ENCODE assay signal across 16 mouse cellular contexts in genomic region chr19:53217837-53218236, GRCm38 (mm10).
A peak's percentile ranks its signal among the peaks of the same experiment; 100 is the strongest.
DNase-seq lines count a peak whose midpoint lies in the region; ATAC-seq lines count a peak whose summit lies in the region.
"Had no signal": no experiment of that assay in that cellular context is flagged by ENCODE, and none has a peak within 500 bp of the region (broad histone marks: within the 10 kb centered on the region; RNA-seq: fewer than 3 reads in every experiment).

No protein-coding gene starts in this region.

- H3K36me3 ChIP-seq in heart, embryonic 15.5 days, result peaks cover 11% of the 10 kb centered on the region; the same call in 1 of the 2 replicates
- no peaks in the 10 kb centered on the region for H3K36me3 ChIP-seq in midbrain, embryonic 16.5 days (ENCODE audit: control insufficient read depth, insufficient read depth, low read length)
- H3K36me3 ChIP-seq: hindbrain, embryonic 12.5 days; midbrain, embryonic 12.5 days had no signal

- no peaks in the 10 kb centered on the region for H3K27me3 ChIP-seq in heart, embryonic 15.5 days
- H3K27me3 ChIP-seq in midbrain, embryonic 16.5 days (ENCODE audit: control insufficient read depth, insufficient read depth, low read depth, low read length), result no peaks in the 10 kb centered on the region
- H3K27me3 ChIP-seq: embryonic facial prominence, embryonic 15.5 days; forebrain, embryonic 13.5 days; hindbrain, embryonic 12.5 days; midbrain, embryonic 12.5 days had no signal

- H3K4me1 ChIP-seq in heart, embryonic 15.5 days (replicated peaks), result peaks cover 27% of the 10 kb centered on the region
- H3K4me1 ChIP-seq in midbrain, embryonic 16.5 days (ENCODE audit: control insufficient read depth, insufficient read depth, low read length), result no peaks in the 10 kb centered on the region
- H3K4me1 ChIP-seq: forebrain, embryonic 13.5 days; hindbrain, embryonic 12.5 days; midbrain, embryonic 12.5 days had no signal

- no peak for ATAC-seq in heart, embryonic 15.5 days (replicated peaks; ENCODE audit: insufficient number of reproducible peaks, insufficient read depth, low FRiP score, low read depth)
- ATAC-seq in midbrain, embryonic 16.5 days, result no peak
- ATAC-seq: forebrain, embryonic 13.5 days had no signal

- no peak overlapping the region for H3K4me2 ChIP-seq in heart, embryonic 15.5 days
- no peak overlapping the region for H3K4me2 ChIP-seq in midbrain, embryonic 16.5 days (ENCODE audit: low read length)
- H3K4me2 ChIP-seq: embryonic facial prominence, embryonic 15.5 days; forebrain, embryonic 13.5 days; hindbrain, embryonic 12.5 days; midbrain, embryonic 12.5 days had no signal

- H3K9me3 ChIP-seq in heart, embryonic 15.5 days (replicated peaks), result no peaks in the 10 kb centered on the region
- H3K9me3 ChIP-seq in midbrain, embryonic 16.5 days (replicated peaks; ENCODE audit: control insufficient read depth, low read length, poor library complexity, severe bottlenecking), result no peaks in the 10 kb centered on the region
- H3K9me3 ChIP-seq: embryonic facial prominence, embryonic 15.5 days; forebrain, embryonic 13.5 days; hindbrain, embryonic 12.5 days; midbrain, embryonic 12.5 days had no signal

- H3K27ac ChIP-seq in heart, embryonic 15.5 days, result peak overlapping the region; percentile 59
- H3K27ac ChIP-seq in midbrain, embryonic 16.5 days (ENCODE audit: low read length), result no peak overlapping the region
- H3K27ac ChIP-seq: embryonic facial prominence, embryonic 15.5 days; forebrain, embryonic 13.5 days; hindbrain, embryonic 12.5 days; macrophage; midbrain, embryonic 12.5 days had no signal

- no peak overlapping the region for H3K9ac ChIP-seq in heart, embryonic 15.5 days
- no peak overlapping the region for H3K9ac ChIP-seq in midbrain, embryonic 16.5 days (ENCODE audit: low read depth, low read length)
- H3K9ac ChIP-seq: embryonic facial prominence, embryonic 15.5 days; forebrain, embryonic 13.5 days; hindbrain, embryonic 12.5 days; midbrain, embryonic 12.5 days had no signal

- DNase-seq in heart, adult 18-20 months, result peak; percentile 49 to 59
- no peak for DNase-seq in heart, postnatal 4 days
- DNase-seq in kidney, adult 9 months, result peak; percentile 60
- DNase-seq in kidney, postnatal 4 days, result no peak
- DNase-seq in yolk sac, embryonic 10.5 days (ENCODE audit: low spot score), result no peak
- DNase-seq in lung, postnatal 14 days, result no peak
- DNase-seq: B cell, adult 2 months; cerebellum, adult 9-10 months; lung, adult 2 months had no signal

- WGBS in heart, embryonic 15.5 days, result 49% methylated on average over 8 of the region's 8 CpGs
- WGBS in midbrain, embryonic 16.5 days, result 87% methylated on average over 8 of the region's 8 CpGs

- no peak overlapping the region for H3K4me3 ChIP-seq in heart, embryonic 15.5 days
- no peak overlapping the region for H3K4me3 ChIP-seq in midbrain, embryonic 16.5 days (ENCODE audit: low read depth, low read length)
- H3K4me3 ChIP-seq: embryonic facial prominence, embryonic 15.5 days; forebrain, embryonic 13.5 days; hindbrain, embryonic 12.5 days; midbrain, embryonic 12.5 days had no signal

Comparison
In these comparisons a context has a peak if more than half of its experiments do, and no peak if none do; other contexts are left out.
1. DNase-seq: peak in heart, adult 18-20 months (2 of 2) and kidney, adult 9 months (single experiment); none in heart, postnatal 4 days (single experiment), kidney, postnatal 4 days (0 of 2), yolk sac, embryonic 10.5 days (single experiment) and lung, postnatal 14 days (single experiment).